Mouse (Mus musculus): ENCODE results near the gene Igf2r.
"Not testable (repeated sequence)": the region's sequence is repeated elsewhere in the genome, so short reads cannot be mapped to it uniquely, and the experiment has no call there.

The Igf2r gene

GRCm38 (mm10) chr17:12717445-12717844 lies 52.0 kb downstream of the Igf2r start:
- DNase-seq (ENCODE audit: low spot score), result no peak

GRCm38 (mm10) chr17:12715032-12715431 lies 54.4 kb downstream of the Igf2r start:
- DNase-seq (ENCODE audit: low spot score), result no peak

GRCm38 (mm10) chr17:12714080-12714561 lies 55.3 kb downstream of the Igf2r start:
- DNase-seq (ENCODE audit: low spot score), result no peak

- no peak for DNase-seq (ENCODE audit: low spot score)
These were observed 56.5 kb downstream of the Igf2r start for GRCm38 (mm10) chr17:12712993-12713392.

GRCm38 (mm10) chr17:12712191-12712590 lies 57.3 kb downstream of the Igf2r start:
- no peak for DNase-seq (ENCODE audit: low spot score)

- no peak for DNase-seq (ENCODE audit: low spot score)
These were observed 58.5 kb downstream of the Igf2r start for GRCm38 (mm10) chr17:12710976-12711375.

GRCm38 (mm10) chr17:12710050-12710780 lies 59.2 kb downstream of the Igf2r start:
- DNase-seq (ENCODE audit: low spot score), result no peak

GRCm38 (mm10) chr17:12708398-12708797 lies 61.1 kb downstream of the Igf2r start:
- no peak for DNase-seq (ENCODE audit: low spot score)

- DNase-seq (ENCODE audit: low spot score), result no peak
These were observed 62.8 kb downstream of the Igf2r start for GRCm38 (mm10) chr17:12706590-12707049.

- DNase-seq (ENCODE audit: low spot score), result no peak
These were observed 66.6 kb downstream of the Igf2r start for GRCm38 (mm10) chr17:12702901-12703300.

- no peak for DNase-seq (ENCODE audit: low spot score)
These were observed 69.1 kb downstream of the Igf2r start for GRCm38 (mm10) chr17:12700373-12700772.

- DNase-seq (ENCODE audit: low spot score), result no peak
These were observed 77.6 kb downstream of the Igf2r start for GRCm38 (mm10) chr17:12691899-12692298.

GRCm38 (mm10) chr17:12689537-12689936 lies 79.9 kb downstream of the Igf2r start:
- no peak for DNase-seq (ENCODE audit: low spot score)

GRCm38 (mm10) chr17:12688427-12689110 lies 80.9 kb downstream of the Igf2r start:
- no peak for DNase-seq (ENCODE audit: low spot score)

- DNase-seq (ENCODE audit: low spot score), result no peak
These were observed 84.4 kb downstream of the Igf2r start for GRCm38 (mm10) chr17:12684928-12685624.

- no peak for DNase-seq (ENCODE audit: low spot score)
These were observed 85.1 kb downstream of the Igf2r start for GRCm38 (mm10) chr17:12684412-12684811.

GRCm38 (mm10) chr17:12683582-12683981 lies 85.9 kb downstream of the Igf2r start:
- no peak for DNase-seq (ENCODE audit: low spot score)

GRCm38 (mm10) chr17:12678261-12678660 lies 91.2 kb downstream of the Igf2r start:
- no peak for DNase-seq (ENCODE audit: low spot score)

- DNase-seq (ENCODE audit: low spot score), result no peak
These were observed 92.3 kb downstream of the Igf2r start for GRCm38 (mm10) chr17:12677139-12677538.

GRCm38 (mm10) chr17:12675646-12676045 lies 93.8 kb downstream of the Igf2r start, which contains the start of gene Slc22a1:
TSS of gene Slc22a1 (minus strand) at chr17:12675829.
- DNase-seq (ENCODE audit: low spot score), result no peak

GRCm38 (mm10) chr17:12674980-12675379 lies 94.5 kb downstream of the Igf2r start:
- not testable (repeated sequence) for DNase-seq (ENCODE audit: low spot score)

GRCm38 (mm10) chr17:12673871-12674270 lies 95.6 kb downstream of the Igf2r start:
- DNase-seq (ENCODE audit: low spot score), result no peak
